Mouse (Mus musculus): ENCODE measurements around the gene Chst3. TPM values are rescaled to one million over a fixed set of nuclear protein-coding genes. Genes with fewer than 3 reads are reported as not detected.
"Not testable (repeated sequence)": the region's sequence is repeated elsewhere in the genome, so short reads cannot be mapped to it uniquely, and the experiment has no call there.

The Chst3 gene
- polyA plus RNA-seq, 1 experiment from 2014 or later, result 3.2 TPM

GRCm38 (mm10) chr10:60185023-60185709, 33.9 kb downstream of the Chst3 start:
- H3K9me3 ChIP-seq (ENCODE audit: control insufficient read depth, low read length), result no peaks in the 10 kb centered on the region
- H3K27me3 ChIP-seq (ENCODE audit: control insufficient read depth, insufficient read depth, low read length), result no peaks in the 10 kb centered on the region
- no peak overlapping the region for H3K4me2 ChIP-seq (ENCODE audit: low read depth, low read length, severe bottlenecking)
- no peaks in the 10 kb centered on the region; the same call in 1 of the 2 replicates for H3K4me1 ChIP-seq (replicated peaks; ENCODE audit: control insufficient read depth, insufficient read depth, low read length)
- H3K27ac ChIP-seq (ENCODE audit: low read depth, low read length), result no peak overlapping the region
- H3K36me3 ChIP-seq (ENCODE audit: control insufficient read depth, insufficient read depth, low read length), result peaks cover 7% of the 10 kb centered on the region; the same call in 1 of the 2 replicates
- ATAC-seq (replicated peaks; ENCODE audit: low FRiP score) (no peak), DNase-seq (ENCODE audit: low spot score) (no peak)
- WGBS, result 88% methylated on average over 10 of the region's 10 CpGs
- H3K9ac ChIP-seq (ENCODE audit: low read length), result no peak overlapping the region
- H3K4me3 ChIP-seq (ENCODE audit: low read depth, low read length), result no peak overlapping the region

- not testable (repeated sequence) for H3K9ac ChIP-seq (ENCODE audit: low read length); DNase-seq (ENCODE audit: low spot score); H3K9me3 ChIP-seq (ENCODE audit: control insufficient read depth, low read length); ATAC-seq (replicated peaks; ENCODE audit: low FRiP score); H3K27ac ChIP-seq (ENCODE audit: low read depth, low read length); H3K4me1 ChIP-seq (replicated peaks; ENCODE audit: control insufficient read depth, insufficient read depth, low read length); H3K4me2 ChIP-seq (ENCODE audit: low read depth, low read length, severe bottlenecking); H3K4me3 ChIP-seq (ENCODE audit: low read depth, low read length); H3K27me3 ChIP-seq (ENCODE audit: control insufficient read depth, insufficient read depth, low read length); H3K36me3 ChIP-seq (ENCODE audit: control insufficient read depth, insufficient read depth, low read length)
- WGBS, result 95% methylated on average over 9 of the region's 9 CpGs
Observed at GRCm38 (mm10) chr10:60175306-60175705, 43.8 kb downstream of the Chst3 start.

- no peak overlapping the region for H3K9ac ChIP-seq (ENCODE audit: low read length)
- DNase-seq (ENCODE audit: low spot score), result no peak
- no peaks in the 10 kb centered on the region for H3K27me3 ChIP-seq (ENCODE audit: control insufficient read depth, insufficient read depth, low read length)
- no peaks in the 10 kb centered on the region for H3K36me3 ChIP-seq (ENCODE audit: control insufficient read depth, insufficient read depth, low read length)
- WGBS, result 78% methylated on average over 3 of the region's 3 CpGs
- H3K27ac ChIP-seq (ENCODE audit: low read depth, low read length), result no peak overlapping the region
- H3K4me3 ChIP-seq (ENCODE audit: low read depth, low read length), result no peak overlapping the region
- H3K4me1 ChIP-seq (replicated peaks; ENCODE audit: control insufficient read depth, insufficient read depth, low read length), result no peaks in the 10 kb centered on the region
- no peak overlapping the region for H3K4me2 ChIP-seq (ENCODE audit: low read depth, low read length, severe bottlenecking)
- no peaks in the 10 kb centered on the region for H3K9me3 ChIP-seq (ENCODE audit: control insufficient read depth, low read length)
- no peak for ATAC-seq (replicated peaks; ENCODE audit: low FRiP score)
Observed at GRCm38 (mm10) chr10:60174506-60174905, 44.6 kb downstream of the Chst3 start.

GRCm38 (mm10) chr10:60173035-60173434, 46.0 kb downstream of the Chst3 start:
- no peak for ATAC-seq (replicated peaks; ENCODE audit: low FRiP score)
- H3K4me2 ChIP-seq (ENCODE audit: low read depth, low read length, severe bottlenecking), result no peak overlapping the region
- H3K9me3 ChIP-seq (ENCODE audit: control insufficient read depth, low read length), result no peaks in the 10 kb centered on the region
- 81% methylated on average over 10 of the region's 10 CpGs for WGBS
- DNase-seq (ENCODE audit: low spot score), result no peak
- no peaks in the 10 kb centered on the region for H3K4me1 ChIP-seq (replicated peaks; ENCODE audit: control insufficient read depth, insufficient read depth, low read length)
- H3K4me3 ChIP-seq (ENCODE audit: low read depth, low read length), result no peak overlapping the region
- H3K9ac ChIP-seq (ENCODE audit: low read length), result no peak overlapping the region
- H3K27ac ChIP-seq (ENCODE audit: low read depth, low read length), result no peak overlapping the region
- H3K27me3 ChIP-seq (ENCODE audit: control insufficient read depth, insufficient read depth, low read length), result no peaks in the 10 kb centered on the region
- H3K36me3 ChIP-seq (ENCODE audit: control insufficient read depth, insufficient read depth, low read length), result no peaks in the 10 kb centered on the region

- Histone ChIP-seq H3K27ac (ENCODE audit: low read depth, low read length) (no peak overlapping the region), H3K4me2 (ENCODE audit: low read depth, low read length, severe bottlenecking) (no peak overlapping the region), H3K27me3 (ENCODE audit: control insufficient read depth, insufficient read depth, low read length) (no peaks in the 10 kb centered on the region), H3K36me3 (ENCODE audit: control insufficient read depth, insufficient read depth, low read length) (no peaks in the 10 kb centered on the region), H3K4me3 (ENCODE audit: low read depth, low read length) (no peak overlapping the region), H3K4me1 (replicated peaks; ENCODE audit: control insufficient read depth, insufficient read depth, low read length) (no peaks in the 10 kb centered on the region), H3K9me3 (ENCODE audit: control insufficient read depth, low read length) (no peaks in the 10 kb centered on the region), H3K9ac (ENCODE audit: low read length) (no peak overlapping the region)
- DNase-seq (ENCODE audit: low spot score), result no peak
- WGBS, result 87% methylated on average over 4 of the region's 4 CpGs
- no peak for ATAC-seq (replicated peaks; ENCODE audit: low FRiP score)
Observed at GRCm38 (mm10) chr10:60172306-60172705, 46.8 kb downstream of the Chst3 start.

GRCm38 (mm10) chr10:60171368-60171767, 47.7 kb downstream of the Chst3 start:
- no peak overlapping the region for H3K9ac ChIP-seq (ENCODE audit: low read length)
- no peaks in the 10 kb centered on the region for H3K9me3 ChIP-seq (ENCODE audit: control insufficient read depth, low read length)
- ATAC-seq (replicated peaks; ENCODE audit: low FRiP score), result no peak
- no peaks in the 10 kb centered on the region for H3K27me3 ChIP-seq (ENCODE audit: control insufficient read depth, insufficient read depth, low read length)
- no peak overlapping the region for H3K4me3 ChIP-seq (ENCODE audit: low read depth, low read length)
- no peak for DNase-seq (ENCODE audit: low spot score)
- no peak overlapping the region for H3K27ac ChIP-seq (ENCODE audit: low read depth, low read length)
- H3K36me3 ChIP-seq (ENCODE audit: control insufficient read depth, insufficient read depth, low read length), result no peaks in the 10 kb centered on the region
- WGBS, result 94% methylated on average over 5 of the region's 5 CpGs
- no peak overlapping the region for H3K4me2 ChIP-seq (ENCODE audit: low read depth, low read length, severe bottlenecking)
- H3K4me1 ChIP-seq (replicated peaks; ENCODE audit: control insufficient read depth, insufficient read depth, low read length), result no peaks in the 10 kb centered on the region

GRCm38 (mm10) chr10:60170326-60171089, 48.6 kb downstream of the Chst3 start:
- Histone ChIP-seq H3K4me1 (replicated peaks; ENCODE audit: control insufficient read depth, insufficient read depth, low read length) (no peaks in the 10 kb centered on the region), H3K36me3 (ENCODE audit: control insufficient read depth, insufficient read depth, low read length) (no peaks in the 10 kb centered on the region), H3K4me3 (ENCODE audit: low read depth, low read length) (no peak overlapping the region), H3K9me3 (ENCODE audit: control insufficient read depth, low read length) (no peaks in the 10 kb centered on the region), H3K27ac (ENCODE audit: low read depth, low read length) (no peak overlapping the region), H3K27me3 (ENCODE audit: control insufficient read depth, insufficient read depth, low read length) (no peaks in the 10 kb centered on the region), H3K4me2 (ENCODE audit: low read depth, low read length, severe bottlenecking) (no peak overlapping the region), H3K9ac (ENCODE audit: low read length) (no peak overlapping the region)
- no peak for DNase-seq (ENCODE audit: low spot score)
- WGBS, result 86% methylated on average over 10 of the region's 10 CpGs
- ATAC-seq (replicated peaks; ENCODE audit: low FRiP score), result no peak

GRCm38 (mm10) chr10:60168960-60169359, 50.1 kb downstream of the Chst3 start:
- H3K36me3 ChIP-seq (ENCODE audit: control insufficient read depth, insufficient read depth, low read length), result no peaks in the 10 kb centered on the region

More at GRCm38 (mm10) chr10:60168960-60169359, 50.1 kb downstream of the Chst3 start:
- Histone ChIP-seq H3K4me3 (ENCODE audit: low read depth, low read length) (no peak overlapping the region), H3K9ac (ENCODE audit: low read length) (no peak overlapping the region), H3K4me1 (replicated peaks; ENCODE audit: control insufficient read depth, insufficient read depth, low read length) (no peaks in the 10 kb centered on the region), H3K27ac (ENCODE audit: low read depth, low read length) (no peak overlapping the region), H3K4me2 (ENCODE audit: low read depth, low read length, severe bottlenecking) (no peak overlapping the region), H3K27me3 (ENCODE audit: control insufficient read depth, insufficient read depth, low read length) (no peaks in the 10 kb centered on the region), H3K9me3 (ENCODE audit: control insufficient read depth, low read length) (no peaks in the 10 kb centered on the region)
- 61% methylated on average over 3 of the region's 3 CpGs for WGBS
- DNase-seq (ENCODE audit: low spot score) (no peak), ATAC-seq (replicated peaks; ENCODE audit: low FRiP score) (no peak)

All from forebrain, embryonic 11.5 days (tissue).